Mouse (Mus musculus) E14TG2a.4 (cell line): ENCODE measurements at regions not wholly inside any gene's neighbourhood (a gene's known extent, or its start where the extent isn't known, plus 50 kb on each side); places are given as distances from the start of the nearest gene placed in this dataset.

Source experiments
- CTCF ChIP-seq: conservative IDR thresholded peaks from 2 replicates; pipeline ENCODE4 v1.5.1; 2014; ENCODE audit warnings: low read length
- NANOG ChIP-seq: IDR thresholded peaks from 2 replicates; pipeline ENCODE4 v1.6.1; 2014; ENCODE audit warnings: borderline replicate concordance, low read length, mixed read lengths
- POU5F1 ChIP-seq: IDR thresholded peaks from 2 replicates; pipeline ENCODE4 v1.6.1; 2014; ENCODE audit warnings: low read length, borderline replicate concordance

- TF ChIP-seq CTCF (no peak), NANOG (no peak), POU5F1 (no peak)
These were observed 64.8 kb downstream of the Ptchd3 start for GRCm38 (mm10) chr11:121894801-121895200.
